Mouse (Mus musculus): ENCODE results near the gene Elfn2. TPM values are rescaled to one million over a fixed set of nuclear protein-coding genes. Genes with fewer than 3 reads are reported as not detected.

Elfn2 gene
- polyA plus RNA-seq, 1 experiment from 2014 or later: 6.8 TPM

- WGBS: 67% methylated on average over 4 of the region's 4 CpGs
- no peaks in the 10 kb centered on the region for H3K27me3 ChIP-seq (ENCODE audit: control insufficient read depth, insufficient read depth, low read length)
- peaks cover 14% of the 10 kb centered on the region for H3K4me1 ChIP-seq (ENCODE audit: control insufficient read depth, insufficient read depth, low read length)
- H3K4me3 ChIP-seq (ENCODE audit: low read depth, low read length): no peak overlapping the region
- no peak overlapping the region for H3K27ac ChIP-seq (ENCODE audit: low read depth, low read length)
- H3K4me2 ChIP-seq (ENCODE audit: low read depth, low read length): no peak overlapping the region
- no peak overlapping the region for H3K9ac ChIP-seq (replicated peaks; ENCODE audit: low read depth, low read length)
- H3K36me3 ChIP-seq (ENCODE audit: control insufficient read depth, insufficient read depth, low read length): no peaks in the 10 kb centered on the region
- ATAC-seq (ENCODE audit: low read depth): no peak
- H3K9me3 ChIP-seq (ENCODE audit: control insufficient read depth, low read length): no peaks in the 10 kb centered on the region
Measured at GRCm38 (mm10) chr15:78731830-78732229, 13.3 kb upstream of the Elfn2 start.

- Histone ChIP-seq H3K4me3 (ENCODE audit: low read depth, low read length) (no peak overlapping the region), H3K4me2 (ENCODE audit: low read depth, low read length) (no peak overlapping the region), H3K9ac (replicated peaks; ENCODE audit: low read depth, low read length) (no peak overlapping the region), H3K27ac (ENCODE audit: low read depth, low read length) (no peak overlapping the region), H3K4me1 (ENCODE audit: control insufficient read depth, insufficient read depth, low read length) (peaks cover under 1% of the 10 kb centered on the region; the same call in 1 of the 2 replicates), H3K27me3 (ENCODE audit: control insufficient read depth, insufficient read depth, low read length) (no peaks in the 10 kb centered on the region), H3K9me3 (ENCODE audit: control insufficient read depth, low read length) (no peaks in the 10 kb centered on the region), H3K36me3 (ENCODE audit: control insufficient read depth, insufficient read depth, low read length) (no peaks in the 10 kb centered on the region)
- ATAC-seq (ENCODE audit: low read depth): no peak
- 81% methylated on average over 12 of the region's 12 CpGs for WGBS
Measured at GRCm38 (mm10) chr15:78730315-78731049, 11.9 kb upstream of the Elfn2 start.

GRCm38 (mm10) chr15:78726697-78727096 lies 8.1 kb upstream of the Elfn2 start:
- no peak overlapping the region for H3K4me3 ChIP-seq (ENCODE audit: low read depth, low read length)
- 47% methylated on average over 6 of the region's 7 CpGs for WGBS
- ATAC-seq (ENCODE audit: low read depth): no peak

GRCm38 (mm10) chr15:78720532-78720931 lies 2.0 kb upstream of the Elfn2 start:
- peaks cover 9% of the 10 kb centered on the region; the same call in 1 of the 2 replicates for H3K27me3 ChIP-seq (ENCODE audit: control insufficient read depth, insufficient read depth, low read length)
- H3K27ac ChIP-seq (ENCODE audit: low read depth, low read length): no peak overlapping the region
- no peak for ATAC-seq (ENCODE audit: low read depth)
- WGBS: 51% methylated on average over 7 of the region's 7 CpGs
- H3K4me3 ChIP-seq (ENCODE audit: low read depth, low read length): no peak overlapping the region
- H3K36me3 ChIP-seq (ENCODE audit: control insufficient read depth, insufficient read depth, low read length): no peaks in the 10 kb centered on the region
- no peaks in the 10 kb centered on the region for H3K9me3 ChIP-seq (ENCODE audit: control insufficient read depth, low read length)
- H3K4me2 ChIP-seq (ENCODE audit: low read depth, low read length): no peak overlapping the region
- H3K9ac ChIP-seq (replicated peaks; ENCODE audit: low read depth, low read length): no peak overlapping the region
- 0 out of 2 replicates have a peak, but pooled peaks cover 4% of the 10 kb centered on the region for H3K4me1 ChIP-seq (ENCODE audit: control insufficient read depth, insufficient read depth, low read length)

More at GRCm38 (mm10) chr15:78726697-78727096, 8.1 kb upstream of the Elfn2 start:
- Histone ChIP-seq H3K27ac (ENCODE audit: low read depth, low read length) (no peak overlapping the region), H3K4me2 (ENCODE audit: low read depth, low read length) (no peak overlapping the region), H3K9me3 (ENCODE audit: control insufficient read depth, low read length) (no peaks in the 10 kb centered on the region), H3K36me3 (ENCODE audit: control insufficient read depth, insufficient read depth, low read length) (no peaks in the 10 kb centered on the region), H3K27me3 (ENCODE audit: control insufficient read depth, insufficient read depth, low read length) (no peaks in the 10 kb centered on the region), H3K4me1 (ENCODE audit: control insufficient read depth, insufficient read depth, low read length) (no peaks in the 10 kb centered on the region), H3K9ac (replicated peaks; ENCODE audit: low read depth, low read length) (no peak overlapping the region)

GRCm38 (mm10) chr15:78720094-78720493 lies 1.5 kb upstream of the Elfn2 start:
- no peak overlapping the region for H3K27ac ChIP-seq (ENCODE audit: low read depth, low read length)
- no peak for ATAC-seq (ENCODE audit: low read depth)
- H3K4me3 ChIP-seq (ENCODE audit: low read depth, low read length): no peak overlapping the region
- H3K9ac ChIP-seq (replicated peaks; ENCODE audit: low read depth, low read length): no peak overlapping the region
- H3K4me1 ChIP-seq (ENCODE audit: control insufficient read depth, insufficient read depth, low read length): 0 out of 2 replicates have a peak, but pooled peaks cover 4% of the 10 kb centered on the region
- no peaks in the 10 kb centered on the region for H3K9me3 ChIP-seq (ENCODE audit: control insufficient read depth, low read length)
- WGBS: 2% methylated on average over 15 of the region's 16 CpGs
- H3K36me3 ChIP-seq (ENCODE audit: control insufficient read depth, insufficient read depth, low read length): no peaks in the 10 kb centered on the region
- peaks cover 9% of the 10 kb centered on the region; the same call in 1 of the 2 replicates for H3K27me3 ChIP-seq (ENCODE audit: control insufficient read depth, insufficient read depth, low read length)
- H3K4me2 ChIP-seq (ENCODE audit: low read depth, low read length): peak overlapping the region; percentile 31; the same call in 1 of the 2 replicates

GRCm38 (mm10) chr15:78719416-78719815 lies 845 bp upstream of the Elfn2 start:
- H3K9me3 ChIP-seq (ENCODE audit: control insufficient read depth, low read length): no peaks in the 10 kb centered on the region
- 6% methylated on average over 14 of the region's 14 CpGs for WGBS
- no peak overlapping the region for H3K27ac ChIP-seq (ENCODE audit: low read depth, low read length)
- H3K27me3 ChIP-seq (ENCODE audit: control insufficient read depth, insufficient read depth, low read length): peaks cover 9% of the 10 kb centered on the region; the same call in 1 of the 2 replicates
- no peak overlapping the region for H3K9ac ChIP-seq (replicated peaks; ENCODE audit: low read depth, low read length)
- no peak overlapping the region; the same call in 1 of the 2 replicates for H3K4me3 ChIP-seq (ENCODE audit: low read depth, low read length)
- H3K36me3 ChIP-seq (ENCODE audit: control insufficient read depth, insufficient read depth, low read length): no peaks in the 10 kb centered on the region
- no peak for ATAC-seq (ENCODE audit: low read depth)
- H3K4me1 ChIP-seq (ENCODE audit: control insufficient read depth, insufficient read depth, low read length): 0 out of 2 replicates have a peak, but pooled peaks cover 4% of the 10 kb centered on the region
- H3K4me2 ChIP-seq (ENCODE audit: low read depth, low read length): peak overlapping the region; percentile 73; the same call in 1 of the 2 replicates

- Histone ChIP-seq H3K9me3 (ENCODE audit: control insufficient read depth, low read length) (no peaks in the 10 kb centered on the region), H3K27me3 (ENCODE audit: control insufficient read depth, insufficient read depth, low read length) (peaks cover 9% of the 10 kb centered on the region; the same call in 1 of the 2 replicates), H3K27ac (ENCODE audit: low read depth, low read length) (no peak overlapping the region), H3K9ac (replicated peaks; ENCODE audit: low read depth, low read length) (peak overlapping the region; percentile 80), H3K4me2 (ENCODE audit: low read depth, low read length) (peak overlapping the region; percentile 73), H3K4me3 (ENCODE audit: low read depth, low read length) (peak overlapping the region; percentile 66), H3K4me1 (ENCODE audit: control insufficient read depth, insufficient read depth, low read length) (peaks cover 16% of the 10 kb centered on the region), H3K36me3 (ENCODE audit: control insufficient read depth, insufficient read depth, low read length) (no peaks in the 10 kb centered on the region)
- no peak for ATAC-seq (ENCODE audit: low read depth)
- 60% methylated on average over 13 of the region's 13 CpGs for WGBS
Measured at GRCm38 (mm10) chr15:78716936-78717335, 1.6 kb downstream of the Elfn2 start.

GRCm38 (mm10) chr15:78715856-78716255 lies 2.7 kb downstream of the Elfn2 start:
- Histone ChIP-seq H3K27ac (ENCODE audit: low read depth, low read length) (no peak overlapping the region), H3K9ac (replicated peaks; ENCODE audit: low read depth, low read length) (no peak overlapping the region), H3K4me2 (ENCODE audit: low read depth, low read length) (0 out of 2 replicates have a peak overlapping the region, but pooled peaks have one; percentile 73), H3K4me3 (ENCODE audit: low read depth, low read length) (no peak overlapping the region), H3K4me1 (ENCODE audit: control insufficient read depth, insufficient read depth, low read length) (peaks cover 19% of the 10 kb centered on the region), H3K9me3 (ENCODE audit: control insufficient read depth, low read length) (no peaks in the 10 kb centered on the region), H3K36me3 (ENCODE audit: control insufficient read depth, insufficient read depth, low read length) (no peaks in the 10 kb centered on the region), H3K27me3 (ENCODE audit: control insufficient read depth, insufficient read depth, low read length) (peaks cover 9% of the 10 kb centered on the region; the same call in 1 of the 2 replicates)
- 44% methylated on average over 5 of the region's 5 CpGs for WGBS
- ATAC-seq (ENCODE audit: low read depth): no peak

- no peak overlapping the region for H3K4me3 ChIP-seq (ENCODE audit: low read depth, low read length)
- no peaks in the 10 kb centered on the region for H3K9me3 ChIP-seq (ENCODE audit: control insufficient read depth, low read length)
- H3K4me1 ChIP-seq (ENCODE audit: control insufficient read depth, insufficient read depth, low read length): peaks cover 33% of the 10 kb centered on the region
- H3K9ac ChIP-seq (replicated peaks; ENCODE audit: low read depth, low read length): no peak overlapping the region
- H3K27ac ChIP-seq (ENCODE audit: low read depth, low read length): 0 out of 2 replicates have a peak overlapping the region, but pooled peaks have one; percentile 11
- peaks cover 9% of the 10 kb centered on the region; the same call in 1 of the 2 replicates for H3K27me3 ChIP-seq (ENCODE audit: control insufficient read depth, insufficient read depth, low read length)
- H3K36me3 ChIP-seq (ENCODE audit: control insufficient read depth, insufficient read depth, low read length): no peaks in the 10 kb centered on the region
- no peak overlapping the region for H3K4me2 ChIP-seq (ENCODE audit: low read depth, low read length)
- WGBS: 66% methylated on average over 7 of the region's 7 CpGs
- ATAC-seq (ENCODE audit: low read depth): no peak
Measured at GRCm38 (mm10) chr15:78713751-78714150, 4.8 kb downstream of the Elfn2 start.

All from neural tube, embryonic 14.5 days (tissue).